Mouse (Mus musculus): ENCODE data around the gene Enoph1. TPM values are rescaled to one million over a fixed set of nuclear protein-coding genes. Genes with fewer than 3 reads are reported as not detected.

Enoph1 gene
- polyA plus RNA-seq, 1 experiment from 2014 or later, result 51.7 TPM

GRCm38 (mm10) chr5:100043361-100043760 lies 3.6 kb downstream of the Enoph1 start:
- no peak overlapping the region for H3K4me3 ChIP-seq
- H3K9me3 ChIP-seq, result no peaks in the 10 kb centered on the region
- H3K4me2 ChIP-seq, result no peak overlapping the region
- no peak overlapping the region for H3K9ac ChIP-seq
- peaks cover 48% of the 10 kb centered on the region for H3K4me1 ChIP-seq
- 77% methylated on average over 5 of the region's 5 CpGs for WGBS
- no peaks in the 10 kb centered on the region for H3K27me3 ChIP-seq (replicated peaks)
- no peak overlapping the region for H3K27ac ChIP-seq
- H3K36me3 ChIP-seq (replicated peaks), result no peaks in the 10 kb centered on the region
- no peak for ATAC-seq (replicated peaks)

GRCm38 (mm10) chr5:100044030-100044429 lies 4.2 kb downstream of the Enoph1 start:
- Histone ChIP-seq H3K4me3 (no peak overlapping the region), H3K27ac (no peak overlapping the region), H3K4me1 (peaks cover 51% of the 10 kb centered on the region), H3K27me3 (replicated peaks) (no peaks in the 10 kb centered on the region), H3K9ac (no peak overlapping the region), H3K36me3 (replicated peaks) (no peaks in the 10 kb centered on the region), H3K9me3 (no peaks in the 10 kb centered on the region), H3K4me2 (no peak overlapping the region)
- WGBS, result 77% methylated on average over 4 of the region's 4 CpGs
- no peak for ATAC-seq (replicated peaks)

- ATAC-seq (replicated peaks), result no peak
- H3K27ac ChIP-seq, result no peak overlapping the region
- 71% methylated on average over 5 of the region's 5 CpGs for WGBS
- no peaks in the 10 kb centered on the region for H3K9me3 ChIP-seq
- no peak overlapping the region for H3K4me2 ChIP-seq
- peaks cover 51% of the 10 kb centered on the region for H3K4me1 ChIP-seq
- no peaks in the 10 kb centered on the region for H3K36me3 ChIP-seq (replicated peaks)
- H3K27me3 ChIP-seq (replicated peaks), result no peaks in the 10 kb centered on the region
- H3K4me3 ChIP-seq, result no peak overlapping the region
- H3K9ac ChIP-seq, result no peak overlapping the region
These were observed 4.8 kb downstream of the Enoph1 start for GRCm38 (mm10) chr5:100044621-100045020.

- WGBS, result 83% methylated on average over 3 of the region's 3 CpGs
- H3K27ac ChIP-seq, result no peak overlapping the region
- H3K9ac ChIP-seq, result no peak overlapping the region
- no peaks in the 10 kb centered on the region for H3K36me3 ChIP-seq (replicated peaks)
- H3K9me3 ChIP-seq, result no peaks in the 10 kb centered on the region
- H3K27me3 ChIP-seq (replicated peaks), result no peaks in the 10 kb centered on the region
- ATAC-seq (replicated peaks), result no peak
- H3K4me3 ChIP-seq, result no peak overlapping the region
- no peak overlapping the region for H3K4me2 ChIP-seq
- H3K4me1 ChIP-seq, result peaks cover 46% of the 10 kb centered on the region
These were observed 6.3 kb downstream of the Enoph1 start for GRCm38 (mm10) chr5:100046096-100046495.

- no peak overlapping the region for H3K4me2 ChIP-seq
- H3K27me3 ChIP-seq (replicated peaks), result no peaks in the 10 kb centered on the region
- H3K27ac ChIP-seq, result no peak overlapping the region
- no peak for ATAC-seq (replicated peaks)
- H3K4me1 ChIP-seq, result peaks cover 36% of the 10 kb centered on the region
- no peak overlapping the region for H3K9ac ChIP-seq
- H3K36me3 ChIP-seq (replicated peaks), result no peaks in the 10 kb centered on the region
- H3K4me3 ChIP-seq, result no peak overlapping the region
- 46% methylated on average over 8 of the region's 8 CpGs for WGBS
- H3K9me3 ChIP-seq, result no peaks in the 10 kb centered on the region
These were observed 7.4 kb downstream of the Enoph1 start for GRCm38 (mm10) chr5:100047143-100047640.

GRCm38 (mm10) chr5:100047871-100048270 lies 8.1 kb downstream of the Enoph1 start:
- H3K27me3 ChIP-seq (replicated peaks), result no peaks in the 10 kb centered on the region
- no peak overlapping the region for H3K4me2 ChIP-seq
- H3K9me3 ChIP-seq, result no peaks in the 10 kb centered on the region
- H3K4me1 ChIP-seq, result peaks cover 33% of the 10 kb centered on the region
- ATAC-seq (replicated peaks), result no peak
- H3K36me3 ChIP-seq (replicated peaks), result no peaks in the 10 kb centered on the region
- WGBS, result 44% methylated on average over 7 of the region's 7 CpGs
- H3K9ac ChIP-seq, result no peak overlapping the region
- no peak overlapping the region for H3K4me3 ChIP-seq
- H3K27ac ChIP-seq, result 0 out of 2 replicates have a peak overlapping the region, but pooled peaks have one; percentile 20

GRCm38 (mm10) chr5:100049904-100050303 lies 10.1 kb downstream of the Enoph1 start:
- Histone ChIP-seq H3K9ac (no peak overlapping the region), H3K27me3 (replicated peaks) (no peaks in the 10 kb centered on the region), H3K9me3 (no peaks in the 10 kb centered on the region), H3K4me2 (no peak overlapping the region), H3K4me3 (no peak overlapping the region), H3K4me1 (peaks cover 27% of the 10 kb centered on the region), H3K27ac (no peak overlapping the region), H3K36me3 (replicated peaks) (no peaks in the 10 kb centered on the region)
- ATAC-seq (replicated peaks), result no peak
- WGBS, result 93% methylated on average over 3 of the region's 3 CpGs

- 92% methylated on average over 7 of the region's 7 CpGs for WGBS
- no peak for ATAC-seq (replicated peaks)
- Histone ChIP-seq H3K9me3 (no peaks in the 10 kb centered on the region), H3K4me1 (peaks cover 15% of the 10 kb centered on the region), H3K4me3 (no peak overlapping the region), H3K27ac (no peak overlapping the region), H3K4me2 (no peak overlapping the region), H3K9ac (no peak overlapping the region), H3K27me3 (replicated peaks) (no peaks in the 10 kb centered on the region), H3K36me3 (replicated peaks) (no peaks in the 10 kb centered on the region)
These were observed 12.9 kb downstream of the Enoph1 start for GRCm38 (mm10) chr5:100052728-100053127.

GRCm38 (mm10) chr5:100054807-100055547 lies 15.2 kb downstream of the Enoph1 start:
- ATAC-seq (replicated peaks), result no peak

GRCm38 (mm10) chr5:100055866-100056369 lies 16.1 kb downstream of the Enoph1 start:
- H3K36me3 ChIP-seq (replicated peaks), result peaks cover 8% of the 10 kb centered on the region
- WGBS, result 87% methylated on average over 5 of the region's 5 CpGs
- no peaks in the 10 kb centered on the region for H3K27me3 ChIP-seq (replicated peaks)
- no peak overlapping the region for H3K9ac ChIP-seq
- 0 out of 2 replicates have a peak, but pooled peaks cover 9% of the 10 kb centered on the region for H3K4me1 ChIP-seq
- H3K4me3 ChIP-seq, result no peak overlapping the region
- no peak overlapping the region for H3K4me2 ChIP-seq
- no peak for ATAC-seq (replicated peaks)
- no peaks in the 10 kb centered on the region for H3K9me3 ChIP-seq
- H3K27ac ChIP-seq, result no peak overlapping the region

More at GRCm38 (mm10) chr5:100054807-100055547, 15.2 kb downstream of the Enoph1 start:
- WGBS, result 78% methylated on average over 11 of the region's 11 CpGs
- H3K27ac ChIP-seq, result no peak overlapping the region
- no peak overlapping the region for H3K4me2 ChIP-seq
- H3K36me3 ChIP-seq (replicated peaks), result no peaks in the 10 kb centered on the region
- no peaks in the 10 kb centered on the region for H3K27me3 ChIP-seq (replicated peaks)
- no peak overlapping the region for H3K9ac ChIP-seq
- no peaks in the 10 kb centered on the region for H3K9me3 ChIP-seq
- no peak overlapping the region for H3K4me3 ChIP-seq
- H3K4me1 ChIP-seq, result 0 out of 2 replicates have a peak, but pooled peaks cover 9% of the 10 kb centered on the region

- H3K4me3 ChIP-seq, result no peak overlapping the region
- ATAC-seq (replicated peaks), result no peak
- H3K4me1 ChIP-seq, result 0 out of 2 replicates have a peak, but pooled peaks cover 9% of the 10 kb centered on the region
- H3K4me2 ChIP-seq, result no peak overlapping the region
- no peak overlapping the region for H3K9ac ChIP-seq
- peaks cover 24% of the 10 kb centered on the region for H3K36me3 ChIP-seq (replicated peaks)
- no peak overlapping the region for H3K27ac ChIP-seq
- H3K27me3 ChIP-seq (replicated peaks), result no peaks in the 10 kb centered on the region
- WGBS, result 71% methylated on average over 14 of the region's 15 CpGs
- H3K9me3 ChIP-seq, result no peaks in the 10 kb centered on the region
These were observed 17.9 kb downstream of the Enoph1 start for GRCm38 (mm10) chr5:100057461-100058209.

- no peak overlapping the region for H3K27ac ChIP-seq
- H3K36me3 ChIP-seq (replicated peaks), result peaks cover 24% of the 10 kb centered on the region
- H3K4me3 ChIP-seq, result no peak overlapping the region
- H3K9ac ChIP-seq, result no peak overlapping the region
- no peaks in the 10 kb centered on the region for H3K9me3 ChIP-seq
- ATAC-seq (replicated peaks), result no peak
- no peaks in the 10 kb centered on the region for H3K27me3 ChIP-seq (replicated peaks)
- H3K4me2 ChIP-seq, result no peak overlapping the region
- 0 out of 2 replicates have a peak, but pooled peaks cover 9% of the 10 kb centered on the region for H3K4me1 ChIP-seq
- 43% methylated on average over 6 of the region's 6 CpGs for WGBS
These were observed 18.9 kb downstream of the Enoph1 start for GRCm38 (mm10) chr5:100058729-100059128.

Data from midbrain, embryonic 15.5 days (tissue).